Mouse (Mus musculus): Measurements from ENCODE around the gene Catsper2.
A peak's percentile ranks its signal among the peaks of the same experiment; 100 is the strongest.
"Not testable (repeated sequence)": the region's sequence is repeated elsewhere in the genome, so short reads cannot be mapped to it uniquely, and the experiment has no call there.

Catsper2 gene

GRCm38 (mm10) chr2:121425890-121426289, 12.3 kb upstream of the Catsper2 start:
- DNase-seq, result no peak

- no peak for DNase-seq
Measured at GRCm38 (mm10) chr2:121423166-121423565, 9.6 kb upstream of the Catsper2 start.

GRCm38 (mm10) chr2:121418476-121418875, 4.9 kb upstream of the Catsper2 start:
- no peak for DNase-seq

- DNase-seq, result no peak
Measured at GRCm38 (mm10) chr2:121416356-121416755, 2.8 kb upstream of the Catsper2 start.

- DNase-seq, result no peak
Measured at GRCm38 (mm10) chr2:121415591-121415990, 2.0 kb upstream of the Catsper2 start.

- no peak for DNase-seq
Measured at GRCm38 (mm10) chr2:121415103-121415502, 1.5 kb upstream of the Catsper2 start.

GRCm38 (mm10) chr2:121414139-121414685, 620 bp upstream of the Catsper2 start:
- DNase-seq, result no peak

- DNase-seq, result no peak
Measured at GRCm38 (mm10) chr2:121412843-121413386, 677 bp downstream of the Catsper2 start.

GRCm38 (mm10) chr2:121408160-121408559, 5.4 kb downstream of the Catsper2 start:
- DNase-seq, result peak; percentile 12 to 52

- no peak for DNase-seq
Measured at GRCm38 (mm10) chr2:121403296-121403695, 10.3 kb downstream of the Catsper2 start.

GRCm38 (mm10) chr2:121396624-121397023, 17.0 kb downstream of the Catsper2 start:
- DNase-seq, result peak; percentile 33 to 85

GRCm38 (mm10) chr2:121386961-121387575, 26.5 kb downstream of the Catsper2 start, which contains the start of gene Strc:
Gene Strc, minus strand, starts transcription at chr2:121387168.
- not testable (repeated sequence) for DNase-seq

GRCm38 (mm10) chr2:121374766-121375165, 38.8 kb downstream of the Catsper2 start:
- no peak for DNase-seq

- DNase-seq, result no peak
Measured at GRCm38 (mm10) chr2:121372266-121372665, 41.3 kb downstream of the Catsper2 start.

- no peak for DNase-seq
Measured at GRCm38 (mm10) chr2:121370921-121371320, 42.7 kb downstream of the Catsper2 start.

GRCm38 (mm10) chr2:121368831-121369230, 44.8 kb downstream of the Catsper2 start:
- no peak for DNase-seq

- DNase-seq, result no peak
Measured at GRCm38 (mm10) chr2:121363656-121364055, 49.9 kb downstream of the Catsper2 start.

- DNase-seq, result no peak
Measured at GRCm38 (mm10) chr2:121359461-121359860, 54.1 kb downstream of the Catsper2 start.

GRCm38 (mm10) chr2:121358381-121358780, 55.2 kb downstream of the Catsper2 start:
- peak in 1 of 2 experiments; percentile 26 for DNase-seq

- no peak for DNase-seq
Measured at GRCm38 (mm10) chr2:121357961-121358360, 55.6 kb downstream of the Catsper2 start.

- DNase-seq, result no peak
Measured at GRCm38 (mm10) chr2:121357494-121357893, 56.1 kb downstream of the Catsper2 start, which contains the start of gene Ckmt1. Gene Ckmt1, plus strand, starts transcription at chr2:121357714.

GRCm38 (mm10) chr2:121354820-121355592, 58.6 kb downstream of the Catsper2 start, which contains the start of gene Ppip5k1:
Gene Ppip5k1, minus strand, starts transcription at chr2:121355396.
- peak; percentile 90 to 93 for DNase-seq

- no peak for DNase-seq
Measured at GRCm38 (mm10) chr2:121354378-121354777, 59.2 kb downstream of the Catsper2 start.

Data from spleen, adult 18-20 months (tissue).